Mouse (Mus musculus) embryonic stem cell, embryonic (primary cell): ENCODE results near the gene Igf2bp1.

Source experiments
- CTCF ChIA-PET, 4 experiments: fragments of 300-600 bp in 2 of 4; fragments of 350-600 bp in 2 of 4; sonication (Branson Sonifier 250); formaldehyde crosslinking; loops; one replicate each; lab custom pipeline; 2022; ENCODE audit warnings: inconsistent platforms in 2 of 4; lab: Charles Lee
- POLR2A ChIA-PET, 4 experiments: fragments of 300-600 bp in 2 of 4; fragments of 350-600 bp in 2 of 4; sonication (Branson Sonifier 250); formaldehyde crosslinking; loops; one replicate each; lab custom pipeline; 2022; ENCODE audit warnings: antibody characterized with exemption in 4 of 4, inconsistent platforms in 1 of 4; lab: Charles Lee

Gene Igf2bp1

DNA sequence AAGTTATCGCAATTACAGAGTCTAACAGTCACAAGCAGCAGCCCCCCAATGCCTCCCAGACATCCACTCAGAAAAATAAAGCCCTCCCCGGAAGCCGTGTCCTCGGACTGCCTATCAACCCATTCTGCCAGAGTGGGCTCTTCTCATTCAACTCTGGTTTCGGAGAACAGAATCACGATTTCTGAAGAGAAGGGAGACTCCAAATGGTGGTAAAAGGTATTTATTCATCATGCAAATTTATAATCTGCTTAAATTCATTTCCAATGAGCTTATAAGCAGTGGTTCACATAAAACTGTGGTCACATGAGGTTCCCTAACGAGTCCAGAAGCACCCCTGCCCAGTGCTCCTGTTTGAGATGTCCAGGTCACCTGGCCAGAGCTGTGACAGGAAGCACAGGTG, 48.3 kb downstream of the Igf2bp1 start:
- CTCF ChIA-PET = interaction anchor here in 2 of 4 experiments (0.8 to 2.4 kb wide), 6 partner anchors 17 to 134 kb away, joined by 3 to 7 read pairs (median 4); no protein-coding TSS in a partner anchor
- POLR2A ChIA-PET = interaction anchor here (0.7 to 11.6 kb wide), 15 partner anchors 9 to 108 kb away, joined by 3 to 261 read pairs (median 3); partner anchors contain the start of gene Snf8 (in 2 of the 4)

GRCm38 (mm10) chr11:95953313-95953712, 52.4 kb downstream of the Igf2bp1 start:
- CTCF ChIA-PET = interaction anchor here in 2 of 4 experiments (0.8 to 1.5 kb wide), 5 partner anchors 8 to 39 kb away, joined by 3 to 4 read pairs (median 3); partner anchors contain the start of gene B4galnt2 (in 1 of the 2)
- POLR2A ChIA-PET = interaction anchor here in 3 of 4 experiments (0.5 to 11.6 kb wide), 11 partner anchors 10 to 1087 kb away, joined by 3 to 261 read pairs (median 3); partner anchors contain the start of gene Igf2bp1 (in 1 of the 3)

GRCm38 (mm10) chr11:95945838-95946472, 59.8 kb downstream of the Igf2bp1 start:
- CTCF ChIA-PET = interaction anchor here in 2 of 4 experiments (0.5 to 1.5 kb wide), 5 partner anchors 13 to 168 kb away, joined by 3 to 4 read pairs (median 3); no protein-coding TSS in a partner anchor
- POLR2A ChIA-PET = interaction anchor here (0.7 to 2.6 kb wide), 7 partner anchors 10 to 354 kb away, joined by 3 to 9 read pairs (median 4); no protein-coding TSS in a partner anchor

- ChIA-PET POLR2A (interaction anchor here (0.6 to 1.7 kb wide), 27 partner anchors 8 to 191 kb away, joined by 3 to 9 read pairs (median 4); partner anchors contain the start of gene B4galnt2 (in 1 of the 4)), CTCF (interaction anchor here (0.5 to 1.7 kb wide), 49 partner anchors 10 to 1371 kb away, joined by 3 to 41 read pairs (median 4); partner anchors contain the start of genes B4galnt2 (in 1 of the 4) and Snf8 (in 1 of the 4))
Measured at GRCm38 (mm10) chr11:95939828-95940507, 65.8 kb downstream of the Igf2bp1 start.

- CTCF ChIA-PET = interaction anchor here in 1 of 4 experiments (1.0 kb wide), 1 partner anchor 10 kb away, joined by 3 read pairs; no protein-coding TSS in a partner anchor
- POLR2A ChIA-PET = interaction anchor here in 1 of 4 experiments (0.5 to 1.6 kb wide), 2 partner anchors 44 to 156 kb away, joined by 3 read pairs; no protein-coding TSS in a partner anchor
Measured at GRCm38 (mm10) chr11:95936409-95936808, 69.3 kb downstream of the Igf2bp1 start.

GRCm38 (mm10) chr11:95932168-95932567, 73.6 kb downstream of the Igf2bp1 start:
- ChIA-PET POLR2A (interaction anchor here in 2 of 4 experiments (0.6 to 1.1 kb wide), 6 partner anchors 8 to 97 kb away, joined by 3 to 5 read pairs (median 4); no protein-coding TSS in a partner anchor), CTCF (interaction anchor here in 1 of 4 experiments (0.6 kb wide), 2 partner anchors 236 to 319 kb away, joined by 3 to 5 read pairs; no protein-coding TSS in a partner anchor)

DNA sequence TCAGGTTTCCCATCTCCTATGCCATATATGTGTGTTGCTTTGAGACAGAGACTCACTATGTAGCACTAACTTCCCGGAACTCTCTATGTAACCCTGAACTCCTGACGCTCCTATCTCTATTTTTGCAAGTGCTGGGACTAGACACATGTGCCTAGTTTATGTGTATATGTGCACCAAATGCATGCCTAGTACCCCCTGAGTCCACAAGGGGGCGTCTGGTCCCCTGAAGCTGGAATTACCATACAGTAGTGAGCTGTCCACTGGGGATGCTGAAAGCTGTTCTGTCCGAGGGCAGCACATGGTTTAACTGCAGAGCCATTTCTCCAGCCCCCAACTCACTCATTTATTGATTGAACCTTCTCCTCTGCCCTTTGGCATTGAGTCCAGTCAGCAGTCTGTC, 79.3 kb downstream of the Igf2bp1 start:
- ChIA-PET CTCF (interaction anchor here (0.5 to 2.1 kb wide), 14 partner anchors 8 to 935 kb away, joined by 3 to 12 read pairs (median 4); no protein-coding TSS in a partner anchor), POLR2A (interaction anchor here in 2 of 4 experiments (0.6 to 4.5 kb wide), 7 partner anchors 12 to 149 kb away, joined by 3 to 24 read pairs (median 3); partner anchors contain the start of genes Atp5g1 (in 1 of the 2) and B4galnt2 (in 1 of the 2))

DNA sequence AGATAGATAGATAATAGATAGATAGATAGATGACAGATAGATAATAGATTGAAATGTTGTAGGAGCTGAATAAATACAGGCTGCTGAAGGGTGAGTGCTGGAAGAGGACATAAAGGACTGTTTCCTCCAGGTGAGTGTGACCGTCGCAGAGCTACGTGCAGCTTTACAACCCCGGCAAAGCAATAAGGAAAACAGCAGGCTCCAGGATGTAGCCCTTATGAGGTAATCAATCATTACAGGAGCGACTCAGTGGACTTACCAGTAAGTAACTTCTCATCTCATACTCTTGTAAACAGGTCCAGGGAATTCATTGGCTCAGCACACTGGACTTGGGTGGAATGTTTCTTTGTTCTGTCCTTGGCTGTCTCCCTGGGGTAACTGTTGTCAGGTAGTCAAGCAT, 79.8 kb downstream of the Igf2bp1 start:
- CTCF ChIA-PET = interaction anchor here in 3 of 4 experiments (0.6 to 2.1 kb wide), 9 partner anchors 8 to 839 kb away, joined by 3 to 12 read pairs (median 4); no protein-coding TSS in a partner anchor
- POLR2A ChIA-PET = interaction anchor here in 2 of 4 experiments (1.0 to 4.5 kb wide), 5 partner anchors 12 to 150 kb away, joined by 3 to 24 read pairs (median 3); partner anchors contain the start of genes Atp5g1 (in 1 of the 2) and B4galnt2 (in 1 of the 2)

GRCm38 (mm10) chr11:95924215-95924614, 81.5 kb downstream of the Igf2bp1 start:
- CTCF ChIA-PET = interaction anchor here in 3 of 4 experiments (0.5 to 2.1 kb wide), 5 partner anchors 9 to 136 kb away, joined by 3 to 6 read pairs (median 4); partner anchors contain the start of gene B4galnt2 (in 1 of the 3)

GRCm38 (mm10) chr11:95923477-95923876, 82.3 kb downstream of the Igf2bp1 start:
- POLR2A ChIA-PET = interaction anchor here (0.5 to 4.5 kb wide), 23 partner anchors 9 to 1531 kb away, joined by 3 to 24 read pairs (median 3); partner anchors contain the start of gene B4galnt2 (in 2 of the 4)
- CTCF ChIA-PET = interaction anchor here (0.5 to 2.1 kb wide), 6 partner anchors 9 to 172 kb away, joined by 3 to 7 read pairs (median 4); partner anchors contain the start of gene B4galnt2 (in 2 of the 4)

More at GRCm38 (mm10) chr11:95924215-95924614, 81.5 kb downstream of the Igf2bp1 start:
- POLR2A ChIA-PET = interaction anchor here in 3 of 4 experiments (0.6 to 4.5 kb wide), 14 partner anchors 9 to 1530 kb away, joined by 3 to 24 read pairs (median 3); partner anchors contain the start of gene B4galnt2 (in 2 of the 3)

GRCm38 (mm10) chr11:95921991-95922621, 83.6 kb downstream of the Igf2bp1 start:
- ChIA-PET POLR2A (interaction anchor here in 1 of 4 experiments (1.0 kb wide), 1 partner anchor 9 kb away, joined by 4 read pairs; no protein-coding TSS in a partner anchor), CTCF (no interaction called here)

- ChIA-PET POLR2A (no interaction called here), CTCF (no interaction called here)
Measured at GRCm38 (mm10) chr11:95916426-95916825, 89.3 kb downstream of the Igf2bp1 start.

DNA sequence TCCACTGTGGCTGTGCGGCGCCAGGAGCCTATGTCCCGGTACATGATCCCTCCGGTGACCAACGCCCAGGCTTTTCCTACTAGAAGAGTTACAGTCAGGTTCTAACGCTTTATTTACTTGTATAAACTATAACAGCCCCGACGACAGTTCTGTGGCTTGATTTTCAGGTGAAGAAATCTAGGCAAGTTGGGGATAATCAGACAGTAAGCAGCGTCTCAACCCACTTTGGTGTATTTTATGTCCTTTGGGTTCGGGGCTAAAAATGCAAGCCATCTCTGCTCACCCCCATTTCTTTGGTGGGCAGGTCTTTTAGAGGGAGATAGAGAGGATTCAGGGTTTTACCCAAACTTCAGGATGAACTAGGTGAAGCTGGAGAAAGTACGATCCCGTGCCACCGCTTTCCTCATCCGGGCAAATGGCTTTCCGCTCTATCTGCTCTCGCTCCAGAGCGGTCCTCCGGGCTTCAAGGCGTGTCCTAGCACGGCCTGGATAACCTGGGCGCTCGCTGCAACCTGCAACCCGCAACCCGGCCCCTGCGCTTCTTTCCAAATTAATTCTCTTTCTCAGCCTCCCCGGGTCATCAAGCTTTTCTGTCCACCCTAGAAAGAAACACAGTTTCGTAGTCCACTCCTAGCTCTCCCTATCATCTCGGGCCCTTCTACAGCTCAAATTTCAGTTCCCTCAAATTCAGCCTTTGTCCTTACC, 90.6 kb downstream of the Igf2bp1 start:
- ChIA-PET CTCF (interaction anchor here in 3 of 4 experiments (0.6 to 1.3 kb wide), 7 partner anchors 8 to 308 kb away, joined by 3 to 5 read pairs (median 4); no protein-coding TSS in a partner anchor), POLR2A (interaction anchor here in 3 of 4 experiments (0.6 to 3.1 kb wide), 23 partner anchors 8 to 530 kb away, joined by 3 to 24 read pairs (median 4); partner anchors contain the start of genes Snf8 (in 2 of the 3), Atp5g1 (in 1 of the 3), Slc35b1 (in 1 of the 3) and Spop (in 1 of the 3))

DNA sequence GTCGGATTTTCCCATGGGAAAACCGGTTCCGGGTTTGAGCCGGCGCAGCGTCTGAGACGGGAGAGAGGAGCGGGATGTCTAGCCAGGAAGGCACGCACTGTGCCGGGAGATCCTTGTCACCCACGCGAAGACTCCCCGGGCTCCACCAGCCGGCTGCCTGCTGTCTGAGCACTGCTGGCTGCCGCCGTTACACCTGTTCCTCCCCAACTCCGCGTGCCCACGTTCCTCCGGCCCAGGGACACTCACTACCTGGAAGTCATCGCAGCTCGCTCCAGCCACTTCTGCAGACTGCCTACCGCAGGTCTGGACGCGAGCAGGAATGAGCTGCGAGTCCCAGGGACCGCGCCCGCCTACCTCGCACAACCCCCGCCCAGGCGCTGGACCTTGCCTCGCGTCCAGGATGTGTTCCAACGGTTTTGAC, 91.2 kb downstream of the Igf2bp1 start, which contains the start of gene B4galnt2:
Gene B4galnt2 (minus strand): TSS at position 321 of the 421 bp plus-strand sequence.
- ChIA-PET CTCF (interaction anchor here in 3 of 4 experiments (0.6 to 1.3 kb wide), 7 partner anchors 8 to 484 kb away, joined by 3 to 5 read pairs (median 4); no protein-coding TSS in a partner anchor), POLR2A (interaction anchor here (0.5 to 3.1 kb wide), 24 partner anchors 9 to 500 kb away, joined by 3 to 24 read pairs (median 4); partner anchors contain the start of genes Snf8 (in 2 of the 4), Atp5g1 (in 1 of the 4) and Spop (in 1 of the 4))

DNA sequence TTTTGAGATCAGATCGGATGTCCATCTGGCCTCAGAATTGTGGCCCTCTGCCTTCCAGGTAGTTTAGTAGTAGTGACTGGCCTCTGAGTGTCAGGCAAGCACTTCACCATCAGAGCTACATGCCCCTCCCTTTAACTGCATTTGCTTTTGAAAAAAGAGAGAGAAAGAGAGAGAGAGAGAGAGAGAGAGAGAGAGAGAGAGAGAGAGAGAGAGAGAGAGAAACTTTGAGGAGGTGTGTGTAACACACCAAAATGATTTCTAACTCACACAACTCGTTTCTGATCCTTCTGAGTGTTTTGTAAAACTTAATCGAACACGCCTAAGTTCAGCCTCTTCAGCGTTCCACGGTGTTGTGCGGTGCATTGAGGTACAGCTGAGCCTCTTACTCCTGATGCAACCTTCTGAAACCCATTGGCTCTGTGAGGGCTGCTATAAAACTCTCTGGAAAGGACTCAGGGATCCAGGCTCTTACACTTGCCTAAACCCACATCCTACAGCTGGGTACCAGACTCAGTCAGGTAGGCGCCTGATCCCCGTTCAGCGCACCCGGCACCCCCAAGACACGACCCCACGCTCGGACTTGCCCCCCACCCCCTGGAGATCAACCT, 91.7 kb downstream of the Igf2bp1 start:
- CTCF ChIA-PET = interaction anchor here in 3 of 4 experiments (0.6 to 1.3 kb wide), 7 partner anchors 9 to 483 kb away, joined by 3 to 5 read pairs (median 4); no protein-coding TSS in a partner anchor
- POLR2A ChIA-PET = interaction anchor here (0.5 to 3.1 kb wide), 35 partner anchors 9 to 915 kb away, joined by 3 to 24 read pairs (median 4); partner anchors contain the start of genes Atp5g1 (in 2 of the 4), Snf8 (in 2 of the 4) and Spop (in 1 of the 4)
